ENCODE assay signal across 7 mouse cellular contexts in genomic region chr10:72309045-72309444, GRCm38 (mm10).
DNase-seq lines count a peak whose midpoint lies in the region; ATAC-seq lines count a peak whose summit lies in the region.
"Not testable (repeated sequence)": the region's sequence is repeated elsewhere in the genome, so short reads cannot be mapped to it uniquely, and the experiment has no call there.

No protein-coding gene starts in this region.

- peak; percentile 61; the same call in 1 of the 2 replicates for ATAC-seq in cerebellum, adult (ENCODE audit: insufficient number of reproducible peaks, low FRiP score, low TSS enrichment)
- peak; percentile 96 for ATAC-seq in erythroblast, adult 5-6 weeks (replicated peaks; ENCODE audit: low FRiP score, poor library complexity, severe bottlenecking)
- ATAC-seq in frontal cortex, adult (ENCODE audit: low TSS enrichment), result peak; percentile 52; the same call in 1 of the 2 replicates
- ATAC-seq in inflammation-experienced regulatory T-cells, adult 6 months, result peak; percentile 58
- ATAC-seq in megakaryocyte progenitor cell, adult 5-6 weeks (replicated peaks; ENCODE audit: poor library complexity), result peak; percentile 72
- ATAC-seq in midbrain, embryonic 14.5 days (ENCODE audit: low FRiP score, low TSS enrichment), result peak; percentile 20; the same call in 1 of the 2 replicates
- ATAC-seq in neutrophil, adult 5-6 weeks (ENCODE audit: extremely low read depth, insufficient number of reproducible peaks, low FRiP score, poor library complexity, severe bottlenecking), result peak; percentile 51; the same call in 1 of the 2 replicates

- H3K9me3 ChIP-seq in midbrain, embryonic 14.5 days (ENCODE audit: control insufficient read depth, low read length), result not testable (repeated sequence)

- 97% methylated on average over 23 of the region's 23 CpGs for WGBS in midbrain, embryonic 14.5 days

- not testable (repeated sequence) for H3K4me1 ChIP-seq in midbrain, embryonic 14.5 days (ENCODE audit: control insufficient read depth, insufficient read depth, low read length)

- H3K27ac ChIP-seq in midbrain, embryonic 14.5 days (replicated peaks; ENCODE audit: low read depth, low read length), result not testable (repeated sequence)

- DNase-seq in midbrain, embryonic 14.5 days, result not testable (repeated sequence)

- H3K4me3 ChIP-seq in midbrain, embryonic 14.5 days (replicated peaks; ENCODE audit: low read depth, low read length), result not testable (repeated sequence)

- not testable (repeated sequence) for H3K9ac ChIP-seq in midbrain, embryonic 14.5 days (replicated peaks; ENCODE audit: low read length)

- H3K4me2 ChIP-seq in midbrain, embryonic 14.5 days (ENCODE audit: low read length), result not testable (repeated sequence)

- not testable (repeated sequence) for H3K36me3 ChIP-seq in midbrain, embryonic 14.5 days (ENCODE audit: control insufficient read depth, insufficient read depth, low read length)

- not testable (repeated sequence) for H3K27me3 ChIP-seq in midbrain, embryonic 14.5 days (ENCODE audit: control insufficient read depth, insufficient read depth, low read length)

Comparison
In these comparisons a context has a peak if more than half of its experiments do, and no peak if none do; other contexts are left out.
1. ATAC-seq: peak in every context shown above with its lines; median percentile 96 in erythroblast, adult 5-6 weeks; 72 in megakaryocyte progenitor cell, adult 5-6 weeks; 61 in cerebellum, adult; 58 in inflammation-experienced regulatory T-cells, adult 6 months; 52 in frontal cortex, adult; 51 in neutrophil, adult 5-6 weeks; 20 in midbrain, embryonic 14.5 days.